Mouse (Mus musculus) liver, adult 2 months (tissue): Measurements from ENCODE around the gene Yy1.

Experiments
- CTCF ChIP-seq: fragments of 200-500 bp; IDR thresholded peaks from 2 replicates; pipeline ENCODE4 v1.5.1; 2011; ENCODE audit warnings: low read depth, low read length, control low read depth
- POLR2A ChIP-seq: fragments of 200-500 bp; IDR thresholded peaks from 2 replicates; pipeline ENCODE4 v1.6.1; 2011; ENCODE audit warnings: low read length, control low read depth; ENCODE audit not compliant: insufficient read depth; ENCODE audit errors: extremely low read depth

GRCm38 (mm10) chr12:108750226-108750625, 42.5 kb upstream of the Yy1 start:
- no peak for TF ChIP-seq CTCF
- no peak for TF ChIP-seq POLR2A
